Mouse (Mus musculus): Measurements from ENCODE around the gene Ms4a4c.
"Not testable (repeated sequence)": the region's sequence is repeated elsewhere in the genome, so short reads cannot be mapped to it uniquely, and the experiment has no call there.

Ms4a4c gene

GRCm38 (mm10) chr19:11464795-11465194, 60.2 kb downstream of the Ms4a4c start:
- DNase-seq (ENCODE audit: low spot score): not testable (repeated sequence)

- DNase-seq (ENCODE audit: low spot score): no peak
These were observed 61.9 kb downstream of the Ms4a4c start for GRCm38 (mm10) chr19:11466471-11466870.

GRCm38 (mm10) chr19:11468361-11468760, 63.8 kb downstream of the Ms4a4c start:
- DNase-seq (ENCODE audit: low spot score): not testable (repeated sequence)

GRCm38 (mm10) chr19:11469215-11469614, 64.6 kb downstream of the Ms4a4c start, which contains the start of gene Ms4a6c:
Gene Ms4a6c (plus strand): TSS chr19:11469366.
- not testable (repeated sequence) for DNase-seq (ENCODE audit: low spot score)

Data from layer of hippocampus, adult 11-12 months (tissue).